Mouse (Mus musculus) T-cell, adult 2 months (primary cell): Measurements from ENCODE around the gene Zswim3.

Experiments used
- DNase-seq: peaks from one replicate; pipeline ENCODE4 v3.0.0; 2022; ENCODE audit warnings: low spot score

Zswim3 gene

GRCm38 (mm10) chr2:164804533-164805331 is at the start of gene Zswim3, which contains the start of gene Acot8:
Gene Zswim3, plus strand, starts transcription at chr2:164805098.
Gene Acot8, minus strand, starts transcription at chr2:164804882.
- DNase-seq, result peak; percentile 98

GRCm38 (mm10) chr2:164757841-164758240 is 47.1 kb upstream of the Zswim3 start:
- DNase-seq, result no peak

DNA sequence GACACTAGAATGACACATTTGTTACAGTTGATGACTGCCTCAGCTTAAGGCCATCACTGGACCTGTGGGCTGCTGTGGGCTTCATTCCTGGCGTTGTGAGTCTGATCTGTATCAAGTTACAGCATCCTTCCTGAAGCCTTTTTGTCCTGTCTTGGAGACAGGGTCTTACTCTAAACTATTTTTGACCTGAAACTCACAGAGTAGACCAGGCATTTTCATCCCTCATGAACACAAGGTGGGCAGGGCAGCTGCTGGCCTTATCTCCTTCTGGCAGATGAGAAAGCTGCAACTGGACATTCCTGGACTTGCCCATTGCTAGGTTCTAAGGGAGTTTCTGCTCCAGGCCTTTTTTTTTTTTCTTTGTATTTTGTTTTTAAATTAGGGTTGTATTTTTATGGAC is 46.2 kb upstream of the Zswim3 start:
- no peak for DNase-seq

DNA sequence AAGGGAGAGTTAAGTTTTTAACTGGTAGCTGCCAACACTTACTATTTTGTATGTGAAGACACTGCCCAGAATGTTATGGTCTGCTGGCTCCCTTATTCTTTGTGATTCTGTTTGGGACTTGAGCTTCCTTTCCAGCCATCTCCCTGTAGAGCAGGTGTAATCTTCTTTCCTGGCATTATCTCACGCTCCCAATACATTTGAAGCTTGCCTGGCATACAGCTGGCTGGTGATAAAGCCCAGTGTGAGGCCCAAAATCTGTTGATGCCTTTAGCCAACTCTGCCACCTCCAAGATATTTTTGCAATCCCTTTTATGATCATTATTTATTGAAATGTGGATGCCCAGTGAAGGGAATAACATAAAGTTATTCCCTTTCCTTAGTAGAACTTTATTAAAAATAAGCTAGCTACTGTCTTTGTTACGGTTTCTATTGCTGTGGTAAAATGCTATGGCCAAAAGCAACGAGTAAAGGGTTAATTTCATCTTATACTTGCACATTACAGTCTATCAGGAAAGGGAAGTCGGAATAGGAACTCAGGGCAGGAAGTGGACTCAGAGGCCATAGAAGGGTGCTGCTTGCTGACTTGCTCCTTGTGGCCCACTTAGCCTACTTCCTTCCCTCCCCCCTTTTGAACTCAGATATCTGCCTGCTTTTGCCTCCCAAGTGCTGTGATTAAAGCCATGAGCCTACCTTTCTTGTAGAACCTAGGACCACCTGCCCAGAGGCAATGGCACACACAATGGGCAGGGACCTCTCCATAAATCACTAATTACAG is 44.7 kb upstream of the Zswim3 start:
- DNase-seq, result no peak

- no peak for DNase-seq
Measured at GRCm38 (mm10) chr2:164761502-164761901, 43.4 kb upstream of the Zswim3 start.

- DNase-seq, result no peak
Measured at GRCm38 (mm10) chr2:164761971-164762370, 42.9 kb upstream of the Zswim3 start.

DNA sequence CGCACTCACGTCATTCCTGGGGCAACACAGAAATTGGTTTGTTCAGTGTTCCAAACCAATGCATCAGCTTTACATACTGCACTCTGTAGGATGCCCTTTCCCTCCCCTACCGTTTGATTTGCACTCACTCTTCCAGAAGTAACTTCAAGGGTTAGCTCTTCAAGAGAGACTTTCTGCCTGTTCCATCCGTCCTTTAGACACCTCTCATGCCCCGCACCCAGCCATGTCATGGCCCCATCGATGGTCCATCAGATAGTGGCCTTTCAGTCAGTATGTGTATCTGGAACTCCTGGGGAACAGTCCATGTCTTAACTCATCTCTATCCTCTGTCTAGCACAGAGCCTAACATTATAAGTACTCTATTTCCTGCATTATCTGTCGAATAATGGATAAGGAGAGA is 42.3 kb upstream of the Zswim3 start:
- DNase-seq, result no peak

DNA sequence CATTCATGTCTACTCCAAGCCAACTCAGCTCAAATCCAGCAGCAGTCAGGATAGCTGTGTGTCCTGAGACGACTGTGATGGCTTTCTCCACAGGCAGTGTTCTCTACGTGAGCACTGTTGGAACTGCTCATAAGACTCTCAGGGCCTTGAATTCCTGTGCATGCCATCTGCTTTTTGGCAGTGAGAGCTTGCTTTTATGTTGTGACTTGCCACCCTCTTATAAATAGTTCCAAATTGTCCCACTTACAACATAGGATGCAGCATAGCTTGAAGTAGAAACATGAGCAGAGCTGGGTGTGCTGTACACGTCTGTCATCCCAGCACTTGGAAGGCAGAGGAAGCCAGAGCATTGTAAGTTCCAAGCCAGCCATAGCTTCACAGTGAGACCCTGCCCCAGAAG is 39.1 kb upstream of the Zswim3 start:
- DNase-seq, result no peak

GRCm38 (mm10) chr2:164767812-164768540 is 36.9 kb upstream of the Zswim3 start:
- DNase-seq, result no peak

- DNase-seq, result peak; percentile 95
Measured at GRCm38 (mm10) chr2:164769258-164770037, 35.5 kb upstream of the Zswim3 start, which contains the start of gene Ube2c. Gene Ube2c, plus strand, starts transcription at chr2:164769898.

- DNase-seq, result no peak
Measured at GRCm38 (mm10) chr2:164770279-164770678, 34.6 kb upstream of the Zswim3 start.

DNA sequence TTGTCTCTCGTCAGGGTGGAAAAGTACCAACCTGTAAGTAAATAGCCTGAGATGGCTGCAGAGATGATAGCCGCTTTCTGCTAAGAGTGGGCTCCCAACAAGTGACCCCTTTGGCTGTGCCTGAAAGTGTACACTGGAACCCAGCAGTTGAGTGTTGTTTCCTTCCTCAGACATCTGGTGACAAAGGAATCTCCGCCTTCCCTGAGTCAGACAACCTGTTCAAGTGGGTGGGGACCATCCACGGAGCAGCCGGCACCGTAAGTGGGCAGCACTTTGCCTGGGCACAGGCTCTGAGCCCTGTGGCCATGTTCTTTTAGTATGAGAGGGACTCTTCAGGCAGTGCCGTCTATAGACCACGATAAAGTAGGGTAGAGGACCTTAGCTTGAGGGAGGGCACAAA is 33.8 kb upstream of the Zswim3 start:
- DNase-seq, result no peak

DNA sequence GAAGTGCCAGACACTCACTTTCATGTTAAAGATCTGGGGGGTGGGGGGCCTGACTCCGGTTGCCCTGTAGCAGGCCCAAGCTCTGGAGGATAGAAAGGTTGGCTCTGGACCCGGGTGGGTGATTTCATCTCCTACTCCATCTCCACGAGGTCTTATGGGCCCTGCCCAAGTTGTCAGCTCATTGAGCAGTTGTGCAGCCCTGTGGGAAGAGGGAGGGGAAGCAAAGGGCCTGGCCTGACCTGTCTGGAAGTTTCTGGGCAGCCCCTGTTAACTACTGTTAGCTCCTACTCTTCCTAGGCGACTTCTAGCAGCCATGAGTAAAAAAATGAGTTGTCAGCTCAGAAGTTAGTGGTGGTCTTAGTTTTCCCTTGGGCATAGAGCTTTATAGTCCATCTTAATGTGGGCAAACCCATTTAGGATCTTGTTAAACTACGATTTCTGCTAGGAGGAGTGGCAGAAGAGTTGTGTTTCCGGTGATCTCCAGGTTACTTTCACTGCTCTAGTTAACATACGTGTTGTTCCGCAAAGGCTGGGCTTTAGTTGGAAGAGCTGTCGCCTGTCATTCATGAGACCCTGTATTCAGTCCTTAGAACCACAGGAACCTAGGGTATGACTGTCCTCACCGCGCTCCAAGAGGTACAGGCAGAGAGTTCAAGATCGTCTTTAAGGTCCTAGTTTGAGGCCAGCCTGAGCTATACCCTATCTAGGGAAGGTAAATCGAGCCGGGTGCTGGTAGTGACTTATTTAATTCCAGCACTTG is 31.5 kb upstream of the Zswim3 start:
- no peak for DNase-seq

DNA sequence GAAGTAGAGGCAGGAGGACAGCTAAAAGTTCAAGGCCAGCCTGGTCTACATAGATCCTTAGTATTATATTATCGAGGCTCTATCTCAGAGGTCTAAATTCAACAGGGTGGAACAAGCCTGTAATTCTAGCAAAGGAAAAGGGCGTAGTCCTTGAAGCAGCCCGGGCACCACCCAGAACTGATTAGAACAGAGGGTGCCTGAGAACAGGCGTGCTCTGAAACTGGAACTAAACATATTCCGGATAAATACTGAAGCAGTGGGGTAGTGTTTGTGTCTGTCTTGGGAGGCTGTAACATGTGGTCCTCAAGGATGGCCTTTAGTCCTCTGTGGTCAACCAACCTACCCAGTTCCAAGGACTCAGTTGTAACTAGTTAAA is 30.9 kb upstream of the Zswim3 start:
- DNase-seq, result no peak

DNA sequence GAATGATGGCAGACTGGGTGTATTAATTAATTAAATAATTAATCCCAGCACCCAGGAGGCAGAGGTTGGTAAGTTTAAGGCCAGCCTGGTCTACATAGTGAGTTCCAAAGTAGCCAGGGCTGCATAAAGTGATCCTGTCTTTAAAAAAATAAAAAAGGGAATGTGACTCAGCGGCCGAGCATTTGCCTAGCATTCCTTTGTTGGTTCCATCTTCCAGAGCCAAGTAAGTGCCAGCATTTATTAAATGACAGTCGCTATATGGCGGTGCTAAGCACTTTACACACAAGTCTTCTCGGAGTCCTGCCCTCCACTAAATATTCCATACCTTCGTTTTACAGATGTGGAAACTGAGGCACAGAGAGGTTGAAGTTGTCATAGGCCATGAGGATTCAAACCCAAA is 28.8 kb upstream of the Zswim3 start:
- DNase-seq, result no peak

DNA sequence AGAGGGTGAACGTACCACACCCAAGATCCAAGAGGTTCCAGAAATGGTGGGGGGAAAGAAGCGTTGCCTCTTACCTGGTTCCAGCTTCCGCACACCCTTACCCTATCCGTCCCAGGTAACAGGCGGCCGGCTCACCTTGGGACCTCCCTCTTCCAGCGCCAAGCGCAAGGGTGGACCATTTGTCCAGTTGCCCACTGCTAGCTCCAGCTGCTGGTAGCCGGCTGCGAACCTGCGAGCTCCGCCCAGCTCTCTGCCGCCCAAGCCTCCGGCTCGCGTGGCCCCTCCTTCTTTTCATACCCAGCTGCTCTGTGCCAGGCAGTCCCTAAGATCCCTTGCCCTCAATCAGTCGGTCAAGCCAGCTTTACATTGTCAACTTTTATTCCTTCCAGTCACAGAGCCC is 28.1 kb upstream of the Zswim3 start:
- DNase-seq, result no peak

DNA sequence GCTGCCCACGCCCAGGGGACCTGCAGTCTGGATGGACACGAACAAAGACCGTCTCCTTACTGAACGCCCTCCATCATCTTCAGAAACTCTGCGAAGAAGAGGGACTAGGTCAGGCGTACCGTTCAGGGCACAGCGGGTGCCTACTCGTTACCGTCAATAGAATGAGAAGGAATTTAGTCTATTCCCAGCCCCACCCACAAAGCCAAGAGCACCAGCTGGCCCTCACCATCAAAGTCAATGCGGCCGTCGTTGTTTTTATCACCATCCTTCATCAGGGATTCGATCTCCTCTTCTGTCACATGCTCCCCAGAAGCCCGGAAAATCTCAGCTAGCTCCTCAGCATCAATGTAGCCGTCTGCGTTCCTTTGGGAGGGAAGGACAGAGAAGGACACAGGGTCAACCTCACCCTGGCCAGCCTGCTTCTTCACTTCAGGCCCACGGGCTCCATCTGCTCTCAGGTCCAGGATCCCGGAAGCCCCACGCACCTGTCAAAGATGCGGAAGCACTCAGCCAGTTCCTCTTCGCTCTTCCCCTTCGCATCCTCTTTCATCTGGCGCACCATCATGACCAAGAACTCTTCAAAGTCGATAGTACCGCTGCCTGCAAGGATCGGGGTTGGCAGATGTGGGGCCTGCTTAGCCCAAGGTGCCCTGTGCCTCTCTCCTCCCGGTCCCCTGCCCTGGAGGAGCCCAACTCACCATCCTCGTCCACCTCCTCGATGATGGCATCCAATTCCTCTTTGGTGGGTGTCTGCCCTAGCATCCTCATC is 27.5 kb upstream of the Zswim3 start:
- DNase-seq, result no peak

- DNase-seq, result no peak
Measured at GRCm38 (mm10) chr2:164778015-164778287, 26.9 kb upstream of the Zswim3 start.

DNA sequence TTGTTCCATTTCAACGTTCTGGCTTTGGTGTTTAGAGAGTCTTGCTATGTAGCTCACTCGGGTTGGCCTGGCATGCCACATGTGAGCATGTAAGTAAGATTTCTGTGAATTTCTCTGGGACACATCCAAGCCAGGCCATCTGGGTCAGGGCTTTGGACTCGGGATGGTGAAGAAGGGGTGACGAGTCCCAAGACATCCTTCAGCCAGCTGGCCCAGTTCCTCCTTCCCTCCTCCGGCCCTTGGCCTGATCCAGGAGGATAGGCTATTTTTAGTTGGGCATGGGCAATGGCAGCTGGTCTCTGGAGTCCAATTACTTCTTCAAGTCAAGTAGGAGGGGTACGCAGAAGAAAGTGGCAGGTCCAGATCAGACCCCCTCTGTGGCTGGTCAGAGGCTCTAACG is 26.1 kb upstream of the Zswim3 start:
- DNase-seq, result no peak

- no peak for DNase-seq
Measured at GRCm38 (mm10) chr2:164779481-164780086, 25.3 kb upstream of the Zswim3 start, which contains the start of gene Tnnc2. Gene Tnnc2, minus strand, starts transcription at chr2:164779967.
